ENCODE assay signal across 8 mouse cellular contexts in genomic region chr9:72639843-72640621, GRCm38 (mm10). TPM values are rescaled to one million over a fixed set of nuclear protein-coding genes. Genes with fewer than 3 reads are reported as not detected.
DNase-seq lines count a peak whose midpoint lies in the region; ATAC-seq and TF ChIP-seq lines count a peak whose summit lies in the region.

No protein-coding gene starts in this region.

- TF ChIP-seq POLR2A in MEL (IDR thresholded peaks at IDR 0.05; ENCODE audit: control insufficient read depth in 1 of 2, insufficient read depth in 1 of 2, low read depth in 1 of 2, low read length in 2 of 2, poor library complexity in 1 of 2), result peak; percentile 82 to 89
- peak; percentile 60; the same call in 1 of the 2 replicates for TF ChIP-seq POLR2A in cerebellum, adult 2 months (IDR thresholded peaks at IDR 0.05; ENCODE audit: borderline replicate concordance, insufficient read depth, low read length)

- peaks cover 7 to 15% of the 10 kb centered on the region in 2 experiments for H3K4me1 ChIP-seq in MEL (ENCODE audit: control insufficient read depth in 1 of 2, insufficient read depth in 2 of 2, low read length in 2 of 2)
- peaks cover 5% of the 10 kb centered on the region; the same call in 1 of the 2 replicates for H3K4me1 ChIP-seq in cerebellum, adult 2 months (ENCODE audit: control insufficient read depth, insufficient read depth, low read length)
- H3K4me1 ChIP-seq in forebrain, postnatal 0 days (ENCODE audit: insufficient read depth), result peaks cover 10% of the 10 kb centered on the region; the same call in 1 of the 2 replicates

- H3K27me3 ChIP-seq in MEL (ENCODE audit: control insufficient read depth in 1 of 2, insufficient read depth in 2 of 2, low read length in 2 of 2), result no peaks in the 10 kb centered on the region
- H3K27me3 ChIP-seq in cerebellum, adult 2 months (ENCODE audit: control insufficient read depth, insufficient read depth, low read length), result no peaks in the 10 kb centered on the region
- H3K27me3 ChIP-seq in forebrain, postnatal 0 days (ENCODE audit: insufficient read depth, low read length), result no peaks in the 10 kb centered on the region

- WGBS in cerebellum, adult 2 months, result 8% methylated on average over 27 of the region's 27 CpGs
- WGBS in forebrain, postnatal 0 days, result 1% methylated on average over 27 of the region's 27 CpGs

- peaks cover 2% of the 10 kb centered on the region; the same call in 1 of the 2 replicates for H3K79me2 ChIP-seq in MEL (ENCODE audit: control insufficient read depth, insufficient read depth, low read length, poor library complexity)

- intact Hi-C loops in heart, postnatal 36 days (cut with DNase I), result loop anchor here (1.0 to 10.0 kb wide), 2 partner anchors 25 to 245 kb away; no protein-coding TSS in a partner anchor

- peak; percentile 94 for DNase-seq in MEL (ENCODE audit: low read depth, low spot score)
- DNase-seq in cerebellum, adult 2 months, result peak; percentile 78 to 85
- DNase-seq in forebrain, postnatal 0 days, result peak; percentile 79
- DNase-seq in heart, postnatal 36 days, result peak; percentile 81 to 88
- DNase-seq in layer of hippocampus, adult 8-10 months (ENCODE audit: low spot score in 2 of 2), result peak; percentile 49 to 67
- peak; percentile 94 for DNase-seq in lung, postnatal 10 days
- DNase-seq in ovary, postnatal 36 days (ENCODE audit: low spot score), result peak; percentile 83
- DNase-seq in thymus, postnatal 36 days, result peak; percentile 12 to 17

- H3K36me3 ChIP-seq in MEL (ENCODE audit: control insufficient read depth in 1 of 2, insufficient read depth in 2 of 2, low read length in 2 of 2), result peaks cover 0 to 13% of the 10 kb centered on the region in 2 experiments; a peak in 2 of 4 replicates
- no peaks in the 10 kb centered on the region for H3K36me3 ChIP-seq in forebrain, postnatal 0 days (ENCODE audit: insufficient read depth)

- peak overlapping the region; percentile 72 for H3K27ac ChIP-seq in MEL (ENCODE audit: control insufficient read depth, low read depth, low read length)
- H3K27ac ChIP-seq in cerebellum, adult 2 months (ENCODE audit: insufficient read depth, low read length), result peak overlapping the region; percentile 78
- peak overlapping the region; percentile 86 for H3K27ac ChIP-seq in forebrain, postnatal 0 days (ENCODE audit: low read depth, low read length)

- H3K9me3 ChIP-seq in MEL (replicated peaks; ENCODE audit: insufficient read depth, low read length), result no peaks in the 10 kb centered on the region
- no peaks in the 10 kb centered on the region for H3K9me3 ChIP-seq in forebrain, postnatal 0 days (ENCODE audit: low read length)

- H3K4me2 ChIP-seq in forebrain, postnatal 0 days (ENCODE audit: low read depth), result peak overlapping the region; percentile 50

- peak in 1 of 2 experiments; percentile 59; a peak in 1 of 4 replicates for TF ChIP-seq EP300 in MEL (IDR thresholded peaks at IDR 0.05; ENCODE audit: low read depth in 1 of 2, low read length in 2 of 2)

- H3K9ac ChIP-seq in MEL (ENCODE audit: control insufficient read depth, low read depth, low read length, poor library complexity, severe bottlenecking), result peak overlapping the region; percentile 79
- peak overlapping the region; percentile 47 for H3K9ac ChIP-seq in forebrain, postnatal 0 days

- no peak for TF ChIP-seq CTCF in MEL (IDR thresholded peaks at IDR 0.05 in 2 of 3, conservative IDR thresholded peaks at IDR 0.05 in 1 of 3; ENCODE audit: control insufficient read depth in 1 of 3, insufficient read depth in 1 of 3, low read depth in 2 of 3, low read length in 3 of 3, poor library complexity in 1 of 3, severe bottlenecking in 1 of 3)
- TF ChIP-seq CTCF in cerebellum, adult 2 months (IDR thresholded peaks at IDR 0.05; ENCODE audit: borderline replicate concordance, insufficient read depth, low read depth, low read length), result no peak
- no peak for TF ChIP-seq CTCF in forebrain, postnatal 0 days (IDR thresholded peaks at IDR 0.05; ENCODE audit: low read depth)

- no peak for TF ChIP-seq RAD21 in MEL (IDR thresholded peaks at IDR 0.05; ENCODE audit: low read depth, low read length)

- H3K4me3 ChIP-seq in MEL (ENCODE audit: control insufficient read depth in 1 of 2, insufficient read depth in 1 of 2, low read depth in 2 of 2, low read length in 2 of 2), result peak overlapping the region; percentile 50 to 58
- H3K4me3 ChIP-seq in cerebellum, adult 2 months (replicated peaks; ENCODE audit: insufficient read depth, low read depth, low read length), result peak overlapping the region; percentile 57
- H3K4me3 ChIP-seq in forebrain, postnatal 0 days (ENCODE audit: low read depth, low read length), result peak overlapping the region; percentile 24

- peak; percentile 91 for ATAC-seq in forebrain, postnatal 0 days

TF ChIP-seq in MEL, 35 proteins besides CTCF, POLR2A, EP300 and RAD21:
- TF ChIP-seq ZC3H11A (IDR thresholded peaks at IDR 0.05; ENCODE audit: low read depth, low read length), result no peak; the same call in 1 of the 2 replicates
- TF ChIP-seq USF2 (IDR thresholded peaks at IDR 0.05; ENCODE audit: borderline replicate concordance in 1 of 2, insufficient read depth in 1 of 2, low read depth in 1 of 2, low read length in 2 of 2), result peak; percentile 49 to 77
- peak; percentile 69 for TF ChIP-seq CHD2 (IDR thresholded peaks at IDR 0.05; ENCODE audit: low read length)
- TF ChIP-seq ZKSCAN1 (IDR thresholded peaks at IDR 0.05; ENCODE audit: low read depth, low read length), result no peak
- no peak for TF ChIP-seq UBTF (IDR thresholded peaks at IDR 0.05; ENCODE audit: borderline replicate concordance, insufficient read depth, low read depth, low read length)
- peak; percentile 92 for TF ChIP-seq MYC (IDR thresholded peaks at IDR 0.05; ENCODE audit: low read depth, low read length)
- peak; percentile 75 for TF ChIP-seq NELFE (IDR thresholded peaks at IDR 0.05; ENCODE audit: low read depth, low read length)
- no peak for TF ChIP-seq KAT2A (conservative IDR thresholded peaks at IDR 0.05; ENCODE audit: low read depth, low read length)
- no peak for TF ChIP-seq CHD1 (IDR thresholded peaks at IDR 0.05; ENCODE audit: low read depth, low read length)
- TF ChIP-seq MAZ (IDR thresholded peaks at IDR 0.05; ENCODE audit: low read depth, low read length), result no peak
- peak; percentile 47; the same call in 1 of the 2 replicates for TF ChIP-seq GATA1 (IDR thresholded peaks at IDR 0.05; ENCODE audit: low read depth, low read length)
- peak; percentile 80 for TF ChIP-seq MXI1 (IDR thresholded peaks at IDR 0.05; ENCODE audit: low read depth, low read length)
- no peak for TF ChIP-seq POLR2AphosphoS5 (IDR thresholded peaks at IDR 0.05; ENCODE audit: borderline replicate concordance, low read depth, low read length)
- no peak for TF ChIP-seq E2F4 (IDR thresholded peaks at IDR 0.05; ENCODE audit: borderline replicate concordance, low read depth, low read length)
- no peak for TF ChIP-seq SMC3 (IDR thresholded peaks at IDR 0.05; ENCODE audit: low read depth, low read length)
- TF ChIP-seq USF1 (IDR thresholded peaks at IDR 0.05; ENCODE audit: low read depth, low read length), result peak; percentile 96
- TF ChIP-seq ELF1 (IDR thresholded peaks at IDR 0.05; ENCODE audit: low read depth, low read length), result no peak
- peak; percentile 76 for TF ChIP-seq TBP (IDR thresholded peaks at IDR 0.05; ENCODE audit: low read depth, low read length)
- no peak for TF ChIP-seq ZNF384 (IDR thresholded peaks at IDR 0.05; ENCODE audit: low read depth, low read length)
- peak; percentile 89 for TF ChIP-seq MAX (IDR thresholded peaks at IDR 0.05; ENCODE audit: low read length)
- TF ChIP-seq JUND (IDR thresholded peaks at IDR 0.05; ENCODE audit: low read depth, low read length), result peak; percentile 60; the same call in 1 of the 2 replicates
- TF ChIP-seq TCF12 (IDR thresholded peaks at IDR 0.05; ENCODE audit: low read depth, low read length), result peak; percentile 67
- TF ChIP-seq MAFK (IDR thresholded peaks at IDR 0.05; ENCODE audit: borderline replicate concordance, low read depth, low read length), result no peak
- TF ChIP-seq POLR2AphosphoS2 (IDR thresholded peaks at IDR 0.05; ENCODE audit: low read length), result peak; percentile 73; the same call in 1 of the 2 replicates
- peak; percentile 62 for TF ChIP-seq ETS1 (IDR thresholded peaks at IDR 0.05; ENCODE audit: low read depth, low read length)
- peak; percentile 50; the same call in 1 of the 2 replicates for TF ChIP-seq NRF1 (IDR thresholded peaks at IDR 0.05; ENCODE audit: insufficient read depth, low read depth, low read length, poor library complexity, severe bottlenecking)
- TF ChIP-seq MEF2A (IDR thresholded peaks at IDR 0.05; ENCODE audit: extremely low read depth, insufficient replicate concordance, low read depth, low read length, poor library complexity, severe bottlenecking), result no peak
- no peak for TF ChIP-seq GABPA (IDR thresholded peaks at IDR 0.05; ENCODE audit: low read depth, low read length)
- no peak for TF ChIP-seq MYB (IDR thresholded peaks at IDR 0.05; ENCODE audit: low read depth, low read length)
- peak; percentile 77; the same call in 1 of the 2 replicates for TF ChIP-seq SIN3A (IDR thresholded peaks at IDR 0.05; ENCODE audit: low read length)
- TF ChIP-seq HCFC1 (IDR thresholded peaks at IDR 0.05; ENCODE audit: low read depth, low read length), result peak; percentile 78
- TF ChIP-seq RCOR1 (IDR thresholded peaks at IDR 0.05; ENCODE audit: low read depth, low read length), result 0 out of 2 replicates have a peak, but pooled peaks have one; percentile 31
- TF ChIP-seq TAL1 (IDR thresholded peaks at IDR 0.05; ENCODE audit: low read length), result no peak
- TF ChIP-seq BHLHE40 (IDR thresholded peaks at IDR 0.05; ENCODE audit: borderline replicate concordance, low read depth, low read length), result peak; percentile 70; the same call in 1 of the 2 replicates
- TF ChIP-seq ZMIZ1 (IDR thresholded peaks at IDR 0.05; ENCODE audit: low read depth, low read length), result peak; percentile 47; the same call in 1 of the 2 replicates

RNA-seq across cellular contexts. Expression of gene Nedd4, which starts 22.1 kb away (rescaled TPM):
- 167 and 175 TPM in 2 replicates for total RNA-seq in MEL (2012; rRNA removed)
- polyA plus RNA-seq in MEL (2012; ENCODE audit: insufficient read depth in 1 of 2, insufficient read length in 2 of 2, low read depth in 1 of 2, low replicate concordance in 2 of 2, missing spikeins in 1 of 2), result 100 to 1,000 TPM; 216 to 583 TPM
- 248 and 269 TPM in 2 replicates for polyA plus RNA-seq in cerebellum, adult 2 months (2012; rRNA removed)
- 391 and 472 TPM in 2 replicates for total RNA-seq in forebrain, postnatal 0 days (2014; rRNA removed)
- polyA plus RNA-seq in forebrain, postnatal 0 days (2015; fragmentation: Nextera tagmentation; extraction: Ambion mirVana), result 180 and 278 TPM in 2 replicates
- total RNA-seq in heart, postnatal 36 days (2021), result 100 to 1,000 TPM; 366 to 383 TPM
- total RNA-seq in layer of hippocampus, adult 8-10 months (2022), result 100 to 1,000 TPM; 261 to 316 (median 281) TPM

Comparison
In these comparisons a context has a peak if more than half of its experiments do, and no peak if none do; other contexts are left out.
1. Peak in every context shown above with its lines: DNase-seq, ATAC-seq, H3K4me3 ChIP-seq and H3K27ac ChIP-seq.
2. DNase-seq: peak in every context shown above with its lines; median percentile 94 in MEL; 94 in lung, postnatal 10 days; 84 in heart, postnatal 36 days; 83 in ovary, postnatal 36 days; 82 in cerebellum, adult 2 months; 79 in forebrain, postnatal 0 days; 58 in layer of hippocampus, adult 8-10 months; 14 in thymus, postnatal 36 days.